27 mouse cellular contexts compared by ENCODE assay signal in genomic region chr3:52115421-52115820, GRCm38 (mm10). TPM values are rescaled to one million over a fixed set of nuclear protein-coding genes. Genes with fewer than 3 reads are reported as not detected.
A peak's percentile ranks its signal among the peaks of the same experiment; 100 is the strongest.
DNase-seq lines count a peak whose midpoint lies in the region; ATAC-seq and TF ChIP-seq lines count a peak whose summit lies in the region.
"Had no signal": no experiment of that assay in that cellular context is flagged by ENCODE, and none has a peak within 500 bp of the region (broad histone marks: within the 10 kb centered on the region; RNA-seq: fewer than 3 reads in every experiment).

No protein-coding gene starts in this region.

- no peaks in the 10 kb centered on the region for H3K9me3 ChIP-seq in embryonic facial prominence, embryonic 14.5 days (ENCODE audit: control insufficient read depth, low read length)
- no peaks in the 10 kb centered on the region for H3K9me3 ChIP-seq in embryonic facial prominence, embryonic 10.5 days
- H3K9me3 ChIP-seq in hindbrain, postnatal 0 days (ENCODE audit: low read length): no peaks in the 10 kb centered on the region
- H3K9me3 ChIP-seq in hindbrain, embryonic 10.5 days: no peaks in the 10 kb centered on the region
- H3K9me3 ChIP-seq in forebrain, embryonic 15.5 days: no peaks in the 10 kb centered on the region
- H3K9me3 ChIP-seq: embryonic facial prominence, embryonic 13.5 days; forebrain, embryonic 13.5 days; limb, embryonic 12.5 days; liver, embryonic 13.5 days; midbrain, embryonic 13.5 days; neural tube, embryonic 15.5 days had no signal

- no peak for TF ChIP-seq CTCF in hindbrain, postnatal 0 days (IDR thresholded peaks at IDR 0.05; ENCODE audit: low read depth)

- no peak overlapping the region for H3K4me2 ChIP-seq in embryonic facial prominence, embryonic 14.5 days (ENCODE audit: low read depth, low read length)
- no peak overlapping the region for H3K4me2 ChIP-seq in hindbrain, postnatal 0 days (ENCODE audit: low read depth, low read length)
- no peak overlapping the region for H3K4me2 ChIP-seq in forebrain, embryonic 15.5 days (replicated peaks)
- H3K4me2 ChIP-seq: embryonic facial prominence, embryonic 13.5 days; forebrain, embryonic 13.5 days; limb, embryonic 12.5 days; liver, embryonic 13.5 days; midbrain, embryonic 13.5 days; neural tube, embryonic 15.5 days had no signal

- ATAC-seq in embryonic facial prominence, embryonic 14.5 days (ENCODE audit: low read depth): no peak
- no peak for ATAC-seq in hindbrain, postnatal 0 days
- ATAC-seq in forebrain, embryonic 15.5 days (replicated peaks): no peak
- ATAC-seq: activated CD4-positive, CD25-positive, alpha-beta regulatory T cell, adult 4 months; forebrain, embryonic 13.5 days; inflammation-experienced regulatory T-cells, adult 6 months; midbrain, embryonic 13.5 days had no signal

- H3K27me3 ChIP-seq in embryonic facial prominence, embryonic 14.5 days (replicated peaks; ENCODE audit: control insufficient read depth, insufficient read depth, low read length): no peaks in the 10 kb centered on the region
- no peaks in the 10 kb centered on the region for H3K27me3 ChIP-seq in embryonic facial prominence, embryonic 10.5 days (replicated peaks; ENCODE audit: low read depth, poor library complexity, severe bottlenecking)
- H3K27me3 ChIP-seq in hindbrain, postnatal 0 days (ENCODE audit: insufficient read depth, low read length): no peaks in the 10 kb centered on the region
- H3K27me3 ChIP-seq in hindbrain, embryonic 10.5 days (ENCODE audit: insufficient read depth, poor library complexity, severe bottlenecking): no peaks in the 10 kb centered on the region
- H3K27me3 ChIP-seq in forebrain, embryonic 15.5 days: no peaks in the 10 kb centered on the region
- H3K27me3 ChIP-seq: embryonic facial prominence, embryonic 13.5 days; forebrain, embryonic 13.5 days; limb, embryonic 12.5 days; liver, embryonic 13.5 days; midbrain, embryonic 13.5 days; neural tube, embryonic 15.5 days had no signal

- peak; percentile 41 for DNase-seq in embryonic facial prominence, embryonic 14.5 days (ENCODE audit: low spot score)
- DNase-seq in embryonic facial prominence, embryonic 10.5 days (ENCODE audit: low spot score): no peak
- peak; percentile 54 for DNase-seq in hindbrain, postnatal 0 days (ENCODE audit: low spot score)
- no peak for DNase-seq in hindbrain, embryonic 10.5 days (ENCODE audit: low spot score)
- peak; percentile 33 for DNase-seq in urinary bladder, postnatal 14 days (ENCODE audit: low spot score)
- DNase-seq in urinary bladder, postnatal 25 days (ENCODE audit: low spot score): no peak
- DNase-seq in B cell, adult 2 months: no peak
- DNase-seq: adrenal gland, postnatal 10 days; cerebellum, adult 9-11 months; kidney, adult 8-10 months; kidney, postnatal 10 days; liver, embryonic 13.5 days; lung, adult 2 months; lung, postnatal 14 days; right cerebral cortex, adult 18-20 months; right cerebral cortex, postnatal 4 days; thymus, postnatal 25 days had no signal

- H3K4me1 ChIP-seq in embryonic facial prominence, embryonic 14.5 days (ENCODE audit: control insufficient read depth, insufficient read depth, low read length): no peaks in the 10 kb centered on the region
- H3K4me1 ChIP-seq in embryonic facial prominence, embryonic 10.5 days: peaks cover 9% of the 10 kb centered on the region; the same call in 1 of the 2 replicates
- H3K4me1 ChIP-seq in hindbrain, postnatal 0 days (ENCODE audit: insufficient read depth, low read length): no peaks in the 10 kb centered on the region
- no peaks in the 10 kb centered on the region for H3K4me1 ChIP-seq in hindbrain, embryonic 10.5 days (replicated peaks)
- no peaks in the 10 kb centered on the region for H3K4me1 ChIP-seq in forebrain, embryonic 15.5 days
- H3K4me1 ChIP-seq: forebrain, embryonic 13.5 days; liver, embryonic 13.5 days; megakaryocyte, embryonic 14.5 days; midbrain, embryonic 13.5 days had no signal

- H3K9ac ChIP-seq in embryonic facial prominence, embryonic 14.5 days (ENCODE audit: low read depth, low read length): no peak overlapping the region
- H3K9ac ChIP-seq in hindbrain, postnatal 0 days (replicated peaks; ENCODE audit: low read length): no peak overlapping the region
- H3K9ac ChIP-seq in forebrain, embryonic 15.5 days (replicated peaks): no peak overlapping the region
- H3K9ac ChIP-seq: embryonic facial prominence, embryonic 13.5 days; forebrain, embryonic 13.5 days; limb, embryonic 12.5 days; liver, embryonic 13.5 days; midbrain, embryonic 13.5 days; neural tube, embryonic 15.5 days had no signal

- WGBS in embryonic facial prominence, embryonic 14.5 days: 56% methylated on average over 9 of the region's 9 CpGs
- WGBS in embryonic facial prominence, embryonic 10.5 days: 80% methylated on average over 9 of the region's 9 CpGs
- WGBS in hindbrain, postnatal 0 days: 57% methylated on average over 9 of the region's 9 CpGs
- WGBS in hindbrain, embryonic 10.5 days: 78% methylated on average over 9 of the region's 9 CpGs
- WGBS in forebrain, embryonic 15.5 days: 73% methylated on average over 9 of the region's 9 CpGs

- no peak overlapping the region for H3K4me3 ChIP-seq in embryonic facial prominence, embryonic 14.5 days (ENCODE audit: low read depth, low read length)
- H3K4me3 ChIP-seq in embryonic facial prominence, embryonic 10.5 days: no peak overlapping the region
- no peak overlapping the region for H3K4me3 ChIP-seq in hindbrain, postnatal 0 days (ENCODE audit: low read length)
- no peak overlapping the region for H3K4me3 ChIP-seq in hindbrain, embryonic 10.5 days
- H3K4me3 ChIP-seq in forebrain, embryonic 15.5 days: no peak overlapping the region
- H3K4me3 ChIP-seq: embryonic facial prominence, embryonic 13.5 days; forebrain, embryonic 13.5 days; limb, embryonic 12.5 days; liver, embryonic 13.5 days; megakaryocyte, embryonic 14.5 days; midbrain, embryonic 13.5 days; myocyte; neural tube, embryonic 15.5 days had no signal

- no peak overlapping the region for H3K27ac ChIP-seq in embryonic facial prominence, embryonic 14.5 days (replicated peaks; ENCODE audit: low read depth, low read length)
- no peak overlapping the region for H3K27ac ChIP-seq in embryonic facial prominence, embryonic 10.5 days (replicated peaks)
- no peak overlapping the region for H3K27ac ChIP-seq in hindbrain, postnatal 0 days
- H3K27ac ChIP-seq in hindbrain, embryonic 10.5 days: no peak overlapping the region
- no peak overlapping the region for H3K27ac ChIP-seq in forebrain, embryonic 15.5 days (replicated peaks)
- H3K27ac ChIP-seq: embryonic facial prominence, embryonic 13.5 days; forebrain, embryonic 13.5 days; limb, embryonic 12.5 days; liver, embryonic 13.5 days; midbrain, embryonic 13.5 days; neural tube, embryonic 15.5 days had no signal

- H3K36me3 ChIP-seq in embryonic facial prominence, embryonic 14.5 days (ENCODE audit: control insufficient read depth, insufficient read depth, low read length): no peaks in the 10 kb centered on the region
- H3K36me3 ChIP-seq in embryonic facial prominence, embryonic 10.5 days (replicated peaks): no peaks in the 10 kb centered on the region
- no peaks in the 10 kb centered on the region for H3K36me3 ChIP-seq in hindbrain, postnatal 0 days (ENCODE audit: insufficient read depth, low read length)
- no peaks in the 10 kb centered on the region for H3K36me3 ChIP-seq in hindbrain, embryonic 10.5 days
- no peaks in the 10 kb centered on the region for H3K36me3 ChIP-seq in forebrain, embryonic 15.5 days
- H3K36me3 ChIP-seq: embryonic facial prominence, embryonic 13.5 days; limb, embryonic 12.5 days; liver, embryonic 13.5 days; midbrain, embryonic 13.5 days; neural tube, embryonic 15.5 days had no signal

RNA-seq across cellular contexts. Expression of gene Maml3, which starts 10.5 kb away (rescaled TPM):
- polyA plus RNA-seq in embryonic facial prominence, embryonic 14.5 days (2014; fragmentation: Nextera tagmentation; extraction: Ambion mirVana): 4.8 and 5.1 TPM in 2 replicates
- polyA plus RNA-seq in embryonic facial prominence, embryonic 10.5 days (2016; fragmentation: Nextera tagmentation; extraction: Ambion mirVana): 5.5 and 6.0 TPM in 2 replicates
- 18.0 and 18.8 TPM in 2 replicates for total RNA-seq in hindbrain, postnatal 0 days (2014; rRNA removed)
- polyA plus RNA-seq in hindbrain, postnatal 0 days (2015; fragmentation: Nextera tagmentation; extraction: Ambion mirVana): 4.3 and 4.8 TPM in 2 replicates
- 5.6 and 5.9 TPM in 2 replicates for polyA plus RNA-seq in hindbrain, embryonic 10.5 days (2016; fragmentation: Nextera tagmentation; extraction: Ambion mirVana)
- polyA plus RNA-seq in forebrain, embryonic 15.5 days (2015; fragmentation: Nextera tagmentation; extraction: Ambion mirVana): 4.9 and 5.3 TPM in 2 replicates

Comparison
In these comparisons a context has a peak if more than half of its experiments do, and no peak if none do; other contexts are left out.
1. DNase-seq: peak in embryonic facial prominence, embryonic 14.5 days (single experiment), hindbrain, postnatal 0 days (single experiment) and urinary bladder, postnatal 14 days (single experiment); none in embryonic facial prominence, embryonic 10.5 days (single experiment), hindbrain, embryonic 10.5 days (single experiment), urinary bladder, postnatal 25 days (single experiment) and B cell, adult 2 months (0 of 2).